Mouse (Mus musculus) kidney, postnatal 14 days (tissue): ENCODE results near the gene Igf2bp1.
"Not testable (repeated sequence)": the region's sequence is repeated elsewhere in the genome, so short reads cannot be mapped to it uniquely, and the experiment has no call there.

ENCODE experiments used
- DNase-seq: peaks from one replicate; pipeline ENCODE4 v3.0.0; 2022; ENCODE audit warnings: mixed read lengths

Igf2bp1 gene

GRCm38 (mm10) chr11:95957407-95957806, 48.3 kb downstream of the Igf2bp1 start:
- DNase-seq, result no peak

- DNase-seq, result no peak
Observed at GRCm38 (mm10) chr11:95953313-95953712, 52.4 kb downstream of the Igf2bp1 start.

GRCm38 (mm10) chr11:95945838-95946472, 59.8 kb downstream of the Igf2bp1 start:
- no peak for DNase-seq

GRCm38 (mm10) chr11:95939828-95940507, 65.8 kb downstream of the Igf2bp1 start:
- peak; percentile 38 for DNase-seq

GRCm38 (mm10) chr11:95936409-95936808, 69.3 kb downstream of the Igf2bp1 start:
- DNase-seq, result peak; percentile 73

GRCm38 (mm10) chr11:95932168-95932567, 73.6 kb downstream of the Igf2bp1 start:
- not testable (repeated sequence) for DNase-seq

GRCm38 (mm10) chr11:95926398-95926797, 79.3 kb downstream of the Igf2bp1 start:
- DNase-seq, result no peak

GRCm38 (mm10) chr11:95925976-95926375, 79.8 kb downstream of the Igf2bp1 start:
- DNase-seq, result no peak

- DNase-seq, result no peak
Observed at GRCm38 (mm10) chr11:95924215-95924614, 81.5 kb downstream of the Igf2bp1 start.

GRCm38 (mm10) chr11:95923477-95923876, 82.3 kb downstream of the Igf2bp1 start:
- not testable (repeated sequence) for DNase-seq

GRCm38 (mm10) chr11:95921991-95922621, 83.6 kb downstream of the Igf2bp1 start:
- no peak for DNase-seq

- no peak for DNase-seq
Observed at GRCm38 (mm10) chr11:95916426-95916825, 89.3 kb downstream of the Igf2bp1 start.

- DNase-seq, result peak; percentile 11
Observed at GRCm38 (mm10) chr11:95915006-95915710, 90.6 kb downstream of the Igf2bp1 start.

- peak; percentile 38 for DNase-seq
Observed at GRCm38 (mm10) chr11:95914571-95914991, 91.2 kb downstream of the Igf2bp1 start, which contains the start of gene B4galnt2. TSS of gene B4galnt2 (minus strand) at chr11:95914891.

- no peak for DNase-seq
Observed at GRCm38 (mm10) chr11:95913959-95914566, 91.7 kb downstream of the Igf2bp1 start.

- no peak for DNase-seq
Observed at GRCm38 (mm10) chr11:95911579-95911978, 94.2 kb downstream of the Igf2bp1 start.

- no peak for DNase-seq
Observed at GRCm38 (mm10) chr11:95907805-95908524, 97.8 kb downstream of the Igf2bp1 start.
